Mouse (Mus musculus) small intestine, adult 2 months (tissue): ENCODE results near the gene Gm13285. TPM values are rescaled to one million over a fixed set of nuclear protein-coding genes. Genes with fewer than 3 reads are reported as not detected.
A peak's percentile ranks its signal among the peaks of the same experiment; 100 is the strongest.
"Not testable (repeated sequence)": the region's sequence is repeated elsewhere in the genome, so short reads cannot be mapped to it uniquely, and the experiment has no call there.

Experiments used
- H3K27ac ChIP-seq: fragments of 200-500 bp; 2 replicates; pipeline ENCODE4 v1.5.1; 2012; ENCODE audit warnings: low read depth, low read length, control low read depth, inconsistent platforms; ENCODE audit not compliant: insufficient read depth
- H3K27me3 ChIP-seq: fragments of 200-500 bp; 2 replicates; pipeline ENCODE4 v1.6.1; 2012; ENCODE audit warnings: mild to moderate bottlenecking, moderate library complexity, low read length, inconsistent platforms; ENCODE audit not compliant: control insufficient read depth, insufficient read depth
- H3K36me3 ChIP-seq: fragments of 200-500 bp; 2 replicates; pipeline ENCODE4 v1.6.1; 2012; ENCODE audit warnings: mild to moderate bottlenecking, low read length, control low read depth, inconsistent platforms; ENCODE audit not compliant: control insufficient read depth, insufficient read depth
- H3K4me1 ChIP-seq: fragments of 200-500 bp; 2 replicates; pipeline ENCODE4 v1.6.1; 2012; ENCODE audit warnings: low read length, inconsistent platforms, mixed read lengths; ENCODE audit not compliant: control insufficient read depth, insufficient read depth, insufficient read length
- H3K4me3 ChIP-seq: fragments of 200-500 bp; 2 replicates; pipeline ENCODE4 v1.5.1; 2012; ENCODE audit warnings: low read depth, mild to moderate bottlenecking, control low read depth, inconsistent platforms, low read length, moderate library complexity
- CTCF ChIP-seq: fragments of 200-500 bp; IDR thresholded peaks from 2 replicates; pipeline ENCODE4 v1.5.1; 2012; ENCODE audit warnings: low read depth, mild to moderate bottlenecking, control low read depth, inconsistent platforms, low read length, moderate library complexity, mixed read lengths; ENCODE audit not compliant: insufficient replicate concordance, insufficient read length; ENCODE audit errors: extremely low read depth
- WGBS: fragments of 180-500 bp; shearing (Covaris S2); methylation state at CpG from one replicate; pipeline ENCODE4 v1.1.7; 2018; 5-methylcytosine and 5-hydroxymethylcytosine counted together
- polyA plus RNA-seq: library from polyadenylated mRNA; depleted of rRNA; stranded (reverse); fragments of >200 nt; gene quantifications from 2 replicates; pipeline ENCODE4 v1.2.3, GENCODE M21; 2012

Gene Gm13285
- polyA plus RNA-seq, 1 experiment, result not detected

DNA sequence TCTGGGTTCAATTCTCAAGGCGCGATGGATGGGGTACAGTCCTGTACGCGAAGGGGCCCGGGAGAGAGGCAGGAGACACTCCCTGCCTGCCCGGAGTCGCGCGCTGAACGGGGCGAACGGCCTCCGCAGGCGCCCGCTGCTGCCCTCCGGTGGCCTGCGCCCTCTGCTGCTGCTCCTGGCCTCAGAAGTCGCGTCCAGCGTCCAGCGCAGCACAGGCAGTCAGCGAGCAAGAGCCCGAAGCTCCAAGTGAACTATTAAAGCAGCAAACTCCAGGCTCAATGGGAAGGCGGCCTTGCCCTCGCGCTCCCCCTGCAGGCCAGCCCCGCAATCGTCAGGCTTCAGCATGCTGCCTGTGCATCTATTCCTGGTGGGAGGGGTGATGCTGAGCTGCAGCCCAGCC is 39.0 kb upstream of the Gm13285 start:
- TF ChIP-seq CTCF, result 0 out of 2 replicates have a peak, but pooled peaks have one; percentile 17
- H3K4me3 ChIP-seq, result peak overlapping the region; percentile 55
- not testable (repeated sequence) for H3K36me3 ChIP-seq, H3K27me3 ChIP-seq, H3K4me1 ChIP-seq, H3K27ac ChIP-seq
- WGBS, result 0% methylated on average over 23 of the region's 28 CpGs

DNA sequence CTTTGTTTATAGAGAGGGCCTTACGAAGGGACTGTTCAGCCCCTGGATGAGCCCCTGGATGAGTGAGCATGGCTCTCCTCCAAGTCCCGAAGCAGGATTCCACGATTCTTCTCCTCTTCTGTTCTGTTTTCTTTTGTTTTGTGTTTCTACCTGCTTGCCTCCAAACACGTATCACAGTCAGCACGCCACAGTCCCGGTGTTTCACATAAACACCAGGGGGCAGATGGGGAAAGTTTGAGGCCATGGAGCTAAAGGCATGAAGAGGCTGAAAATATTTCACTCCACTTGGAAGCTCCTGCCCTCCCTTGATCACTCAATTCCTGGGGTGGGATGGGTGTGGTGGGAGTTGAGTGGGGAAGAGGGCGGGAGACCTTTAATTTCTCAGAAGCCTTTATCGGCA is 37.7 kb upstream of the Gm13285 start:
- H3K4me1 ChIP-seq, H3K27me3 ChIP-seq, H3K27ac ChIP-seq, H3K36me3 ChIP-seq, H3K4me3 ChIP-seq: not testable (repeated sequence)
- WGBS, result 70% methylated on average over 6 of the region's 8 CpGs

- not testable (repeated sequence) for H3K27me3 ChIP-seq, H3K36me3 ChIP-seq, H3K4me1 ChIP-seq, H3K27ac ChIP-seq, H3K4me3 ChIP-seq
- WGBS, result 56% methylated on average over 9 of the region's 9 CpGs
These were observed 37.1 kb upstream of the Gm13285 start for GRCm38 (mm10) chr4:88762341-88762740.

DNA sequence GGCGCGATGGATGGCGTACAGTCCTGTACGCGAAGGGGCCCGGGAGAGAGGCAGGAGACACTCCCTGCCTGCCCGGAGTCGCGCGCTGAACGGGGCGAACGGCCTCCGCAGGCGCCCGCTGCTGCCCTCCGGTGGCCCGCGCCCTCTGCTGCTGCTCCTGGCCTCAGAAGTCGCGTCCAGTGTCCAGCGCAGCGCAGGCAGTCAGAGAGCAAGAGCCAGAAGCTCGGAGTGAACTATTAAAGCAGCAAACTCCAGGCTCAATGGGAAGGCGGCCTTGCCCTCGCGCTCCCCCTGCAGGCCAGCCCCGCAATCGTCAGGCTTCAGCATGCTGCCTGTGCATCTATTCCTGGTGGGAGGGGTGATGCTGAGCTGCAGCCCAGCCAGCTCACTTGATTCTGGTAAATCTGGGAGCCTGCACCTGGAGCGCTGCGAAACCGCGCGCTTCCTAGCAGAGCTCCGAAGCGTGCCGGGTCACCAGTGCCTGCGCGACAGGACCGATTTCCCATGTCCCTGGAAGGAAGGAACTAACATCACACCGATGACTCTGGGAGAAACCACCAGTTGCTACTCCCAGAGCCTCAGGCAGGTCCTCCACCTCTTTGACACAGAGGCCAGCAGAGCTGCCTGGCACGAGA is 36.0 kb upstream of the Gm13285 start:
- WGBS, result 4% methylated on average over 34 of the region's 42 CpGs
- H3K27ac ChIP-seq, H3K4me1 ChIP-seq, H3K27me3 ChIP-seq, H3K36me3 ChIP-seq: not testable (repeated sequence)
- peak; percentile 34; the same call in 1 of the 2 replicates for TF ChIP-seq CTCF
- H3K4me3 ChIP-seq, result peak overlapping the region; percentile 59

- not testable (repeated sequence) for H3K4me3 ChIP-seq, H3K27ac ChIP-seq, H3K4me1 ChIP-seq, H3K27me3 ChIP-seq, H3K36me3 ChIP-seq
- WGBS, result no CpG with 5 or more reads among the region's 32 CpGs
These were observed 25.9 kb upstream of the Gm13285 start, which contains the start of gene Gm13290 for GRCm38 (mm10) chr4:88773534-88773933. TSS of gene Gm13290 (plus strand) at chr4:88773834.

- H3K36me3 ChIP-seq, H3K27me3 ChIP-seq, H3K4me3 ChIP-seq, H3K27ac ChIP-seq, H3K4me1 ChIP-seq: not testable (repeated sequence)
- no CpG with 5 or more reads among the region's 29 CpGs for WGBS
These were observed 22.8 kb upstream of the Gm13285 start, which contains the start of gene Gm13289 for GRCm38 (mm10) chr4:88776622-88777021. TSS of gene Gm13289 (plus strand) at chr4:88776922.

DNA sequence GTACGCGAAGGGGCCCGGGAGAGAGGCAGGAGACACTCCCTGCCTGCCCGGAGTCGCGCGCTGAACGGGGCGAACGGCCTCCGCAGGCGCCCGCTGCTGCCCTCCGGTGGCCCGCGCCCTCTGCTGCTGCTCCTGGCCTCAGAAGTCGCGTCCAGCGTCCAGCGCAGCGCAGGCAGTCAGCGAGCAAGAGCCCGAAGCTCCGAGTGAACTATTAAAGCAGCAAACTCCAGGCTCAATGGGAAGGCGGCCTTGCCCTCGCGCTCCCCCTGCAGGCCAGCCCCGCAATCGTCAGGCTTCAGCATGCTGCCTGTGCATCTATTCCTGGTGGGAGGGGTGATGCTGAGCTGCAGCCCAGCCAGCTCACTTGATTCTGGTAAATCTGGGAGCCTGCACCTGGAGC is 19.9 kb upstream of the Gm13285 start, which contains the start of gene Gm13272:
Gene Gm13272, plus strand, starts transcription at position 301 of the 400 bp plus-strand sequence.
- not testable (repeated sequence) for H3K27me3 ChIP-seq, H3K36me3 ChIP-seq, H3K4me1 ChIP-seq, H3K27ac ChIP-seq, H3K4me3 ChIP-seq
- WGBS, result no CpG with 5 or more reads among the region's 29 CpGs

GRCm38 (mm10) chr4:88780320-88780719 is 19.1 kb upstream of the Gm13285 start:
- H3K27ac ChIP-seq, H3K4me3 ChIP-seq, H3K36me3 ChIP-seq, H3K27me3 ChIP-seq, H3K4me1 ChIP-seq: not testable (repeated sequence)
- 51% methylated on average over 16 of the region's 18 CpGs for WGBS

DNA sequence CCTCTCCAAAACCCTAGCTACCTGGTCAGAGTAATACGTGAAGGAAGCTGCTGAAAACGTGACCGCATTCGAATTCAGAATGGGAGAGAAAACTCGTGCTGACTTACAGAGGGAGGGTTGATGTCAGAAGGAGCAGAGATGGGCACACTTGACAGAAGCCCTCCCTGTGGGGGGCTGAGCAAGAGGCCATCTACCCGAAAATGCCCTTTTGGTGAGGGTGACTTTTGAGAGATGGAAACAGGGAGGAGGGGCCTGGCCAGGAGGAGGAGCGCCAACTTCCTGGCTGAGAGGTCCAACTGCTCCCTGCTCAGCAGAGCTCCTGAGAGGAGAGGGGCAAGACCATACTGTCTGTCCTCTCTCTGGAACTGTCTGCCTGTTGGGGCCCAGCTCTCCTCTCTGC is 17.6 kb upstream of the Gm13285 start, which contains the start of gene Ifnz:
Gene Ifnz, plus strand, starts transcription at position 301 of the 400 bp plus-strand sequence.
- peak within 1 kb of the TSS; percentile 45 for H3K4me3 ChIP-seq
- 16% methylated on average over 5 of the region's 7 CpGs for WGBS
- not testable (repeated sequence) for H3K36me3 ChIP-seq, H3K27me3 ChIP-seq, H3K27ac ChIP-seq, H3K4me1 ChIP-seq

DNA sequence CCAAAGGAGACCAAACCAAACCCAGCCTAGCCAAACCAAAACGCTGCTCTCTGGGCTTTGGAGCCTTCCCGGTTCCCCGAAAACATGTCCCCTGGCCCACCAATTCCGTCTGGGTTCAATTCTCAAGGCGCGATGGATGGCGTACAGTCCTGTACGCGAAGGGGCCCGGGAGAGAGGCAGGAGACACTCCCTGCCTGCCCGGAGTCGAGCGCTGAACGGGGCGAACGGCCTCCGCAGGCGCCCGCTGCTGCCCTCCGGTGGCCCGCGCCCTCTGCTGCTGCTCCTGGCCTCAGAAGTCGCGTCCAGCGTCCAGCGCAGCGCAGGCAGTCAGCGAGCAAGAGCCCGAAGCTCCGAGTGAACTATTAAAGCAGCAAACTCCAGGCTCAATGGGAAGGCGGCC is 17.1 kb upstream of the Gm13285 start:
- H3K4me3 ChIP-seq, result peak overlapping the region; percentile 45
- H3K4me1 ChIP-seq, H3K27ac ChIP-seq, H3K36me3 ChIP-seq, H3K27me3 ChIP-seq: not testable (repeated sequence)
- WGBS, result 2% methylated on average over 4 of the region's 31 CpGs

GRCm38 (mm10) chr4:88785409-88785808 is 14.1 kb upstream of the Gm13285 start, which contains the start of gene Gm13276:
TSS of gene Gm13276 (plus strand) at chr4:88785709.
- not testable (repeated sequence) for H3K27ac ChIP-seq, H3K27me3 ChIP-seq, H3K4me1 ChIP-seq, H3K36me3 ChIP-seq, H3K4me3 ChIP-seq
- WGBS, result no CpG with 5 or more reads among the region's 27 CpGs
